Mouse (Mus musculus) stomach, embryonic 15.5 days (tissue): ENCODE data around the gene Vps45. TPM values are rescaled to one million over a fixed set of nuclear protein-coding genes. Genes with fewer than 3 reads are reported as not detected.
"Not testable (repeated sequence)": the region's sequence is repeated elsewhere in the genome, so short reads cannot be mapped to it uniquely, and the experiment has no call there.

Experiments used
- ATAC-seq: fragments of 200-750 bp; cut with Nextera tagmentation; 2 replicates; pipeline ENCODE4 v1.8.0; 2017; ENCODE audit warnings: low read depth, moderate number of reproducible peaks, moderate TSS enrichment; ENCODE audit not compliant: insufficient read depth, low FRiP score
- H3K27ac ChIP-seq: fragments of 300-500 bp; sonication (generic); 2 replicates; pipeline ENCODE4 v1.5.1; 2015; ENCODE audit warnings: mild to moderate bottlenecking, inconsistent platforms
- H3K27me3 ChIP-seq: fragments of 300-500 bp; sonication (generic); replicated peaks from 2 replicates; pipeline ENCODE4 v1.6.1; 2015; ENCODE audit warnings: inconsistent platforms
- H3K36me3 ChIP-seq: fragments of 300-500 bp; sonication (generic); 2 replicates; pipeline ENCODE4 v1.6.1; 2015; ENCODE audit warnings: inconsistent platforms
- H3K4me1 ChIP-seq: fragments of 300-500 bp; sonication (generic); 2 replicates; pipeline ENCODE4 v1.6.1; 2015; ENCODE audit warnings: inconsistent platforms
- H3K4me2 ChIP-seq: fragments of 300-500 bp; sonication (generic); 2 replicates; pipeline ENCODE4 v1.6.1; 2015; ENCODE audit warnings: mild to moderate bottlenecking, inconsistent platforms
- H3K4me3 ChIP-seq: fragments of 300-500 bp; sonication (generic); replicated peaks from 2 replicates; pipeline ENCODE4 v1.5.1; 2015; ENCODE audit warnings: inconsistent platforms
- H3K9ac ChIP-seq: fragments of 300-500 bp; sonication (generic); 2 replicates; pipeline ENCODE4 v1.6.1; 2015; ENCODE audit warnings: inconsistent platforms
- H3K9me3 ChIP-seq: fragments of 300-500 bp; sonication (generic); 2 replicates; pipeline ENCODE4 v1.6.1; 2016; ENCODE audit warnings: inconsistent platforms
- WGBS: fragments of 180-500 bp; shearing (Covaris S2); methylation state at CpG from one replicate; pipeline ENCODE4 v1.1.7; 2015; 5-methylcytosine and 5-hydroxymethylcytosine counted together
- polyA plus RNA-seq: library from polyadenylated mRNA; unstranded; fragments of >200 nt; fragmentation: Nextera tagmentation; extraction: Ambion mirVana; gene quantifications from 2 replicates; pipeline ENCODE4 v1.2.1, GENCODE M21; 2015

The Vps45 gene
- polyA plus RNA-seq, 1 experiment from 2014 or later: 33.9 TPM

DNA sequence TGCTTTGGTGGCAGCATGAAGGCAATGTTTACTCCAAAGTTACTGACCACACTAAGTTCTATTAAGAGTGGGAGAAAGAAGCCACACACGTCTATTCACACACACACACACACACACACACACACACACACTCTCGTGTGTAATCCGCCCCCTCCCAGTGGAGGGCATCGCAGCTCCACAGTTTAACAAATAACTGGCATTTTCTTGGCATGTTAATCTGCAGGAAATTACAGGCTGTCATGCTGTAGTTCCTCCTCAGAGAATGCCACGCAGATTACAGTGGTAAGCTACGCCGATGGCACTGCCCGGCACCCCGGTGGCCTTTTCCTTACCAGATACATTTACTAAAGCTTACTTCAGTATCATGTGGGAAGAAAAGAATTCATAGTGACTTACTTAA, 80.0 kb downstream of the Vps45 start:
- H3K27me3 ChIP-seq: peaks cover 9% of the 10 kb centered on the region; the same call in 1 of the 2 replicates
- ATAC-seq: no peak
- no peak overlapping the region for H3K27ac ChIP-seq
- H3K36me3 ChIP-seq: no peaks in the 10 kb centered on the region
- no peak overlapping the region for H3K9ac ChIP-seq
- no peak overlapping the region for H3K4me2 ChIP-seq
- WGBS: 71% methylated on average over 9 of the region's 9 CpGs
- H3K4me1 ChIP-seq: 0 out of 2 replicates have a peak, but pooled peaks cover under 1% of the 10 kb centered on the region
- no peaks in the 10 kb centered on the region for H3K9me3 ChIP-seq
- H3K4me3 ChIP-seq: no peak overlapping the region

- 92% methylated on average over 7 of the region's 7 CpGs for WGBS
- not testable (repeated sequence) for H3K4me1 ChIP-seq, H3K9me3 ChIP-seq, H3K27me3 ChIP-seq, H3K9ac ChIP-seq, H3K27ac ChIP-seq, H3K4me3 ChIP-seq, H3K36me3 ChIP-seq, ATAC-seq, H3K4me2 ChIP-seq
Measured at GRCm38 (mm10) chr3:95977587-95977986, 80.7 kb downstream of the Vps45 start.

GRCm38 (mm10) chr3:95977079-95977478, 81.2 kb downstream of the Vps45 start:
- H3K27me3 ChIP-seq: peaks cover 9% of the 10 kb centered on the region; the same call in 1 of the 2 replicates
- H3K9me3 ChIP-seq: no peaks in the 10 kb centered on the region
- no peak for ATAC-seq
- WGBS: 53% methylated on average over 3 of the region's 3 CpGs
- H3K36me3 ChIP-seq: no peaks in the 10 kb centered on the region
- H3K9ac ChIP-seq: no peak overlapping the region
- H3K4me2 ChIP-seq: no peak overlapping the region
- H3K27ac ChIP-seq: no peak overlapping the region
- 0 out of 2 replicates have a peak, but pooled peaks cover 6% of the 10 kb centered on the region for H3K4me1 ChIP-seq
- no peak overlapping the region for H3K4me3 ChIP-seq

DNA sequence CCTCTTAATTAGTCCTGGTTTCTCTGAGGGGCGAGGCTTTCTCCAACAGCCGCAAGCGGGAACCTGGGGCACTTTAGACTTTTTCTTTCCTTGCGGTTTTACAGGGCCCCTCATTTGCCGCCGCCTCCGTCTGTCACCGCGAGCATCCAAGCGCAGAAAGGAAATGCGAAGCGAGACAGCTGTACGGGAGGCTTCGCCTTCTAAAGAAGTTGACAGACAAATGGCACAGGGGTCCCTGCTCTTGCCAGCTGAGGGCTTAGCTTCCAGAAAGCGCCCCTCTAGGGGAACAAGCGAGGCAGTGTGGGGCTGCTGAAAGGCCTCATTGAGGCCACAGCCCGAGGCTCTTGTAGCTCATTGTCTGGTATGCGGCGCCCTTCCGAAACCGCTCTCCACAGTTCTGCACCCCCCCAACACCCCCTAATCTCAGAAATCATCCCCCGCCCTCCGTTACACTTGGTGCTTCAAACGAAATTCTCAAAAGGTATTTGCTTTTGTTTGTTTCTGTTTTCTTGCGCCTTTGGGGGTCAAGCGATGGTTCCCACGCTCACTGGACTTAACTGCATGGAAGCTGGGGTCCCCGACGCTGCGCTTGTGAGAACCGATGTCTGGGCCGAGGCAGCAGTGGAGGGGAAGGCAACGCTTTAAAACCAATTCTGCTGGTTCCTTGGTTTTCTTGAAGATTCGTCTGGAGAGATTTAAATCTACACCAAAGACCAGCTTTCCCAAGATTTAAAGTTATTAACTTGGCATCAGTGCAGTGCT, 85.2 kb downstream of the Vps45 start:
- 10% methylated on average over 34 of the region's 34 CpGs for WGBS
- H3K9ac ChIP-seq: no peak overlapping the region
- no peak; the same call in 1 of the 2 replicates for ATAC-seq

DNA sequence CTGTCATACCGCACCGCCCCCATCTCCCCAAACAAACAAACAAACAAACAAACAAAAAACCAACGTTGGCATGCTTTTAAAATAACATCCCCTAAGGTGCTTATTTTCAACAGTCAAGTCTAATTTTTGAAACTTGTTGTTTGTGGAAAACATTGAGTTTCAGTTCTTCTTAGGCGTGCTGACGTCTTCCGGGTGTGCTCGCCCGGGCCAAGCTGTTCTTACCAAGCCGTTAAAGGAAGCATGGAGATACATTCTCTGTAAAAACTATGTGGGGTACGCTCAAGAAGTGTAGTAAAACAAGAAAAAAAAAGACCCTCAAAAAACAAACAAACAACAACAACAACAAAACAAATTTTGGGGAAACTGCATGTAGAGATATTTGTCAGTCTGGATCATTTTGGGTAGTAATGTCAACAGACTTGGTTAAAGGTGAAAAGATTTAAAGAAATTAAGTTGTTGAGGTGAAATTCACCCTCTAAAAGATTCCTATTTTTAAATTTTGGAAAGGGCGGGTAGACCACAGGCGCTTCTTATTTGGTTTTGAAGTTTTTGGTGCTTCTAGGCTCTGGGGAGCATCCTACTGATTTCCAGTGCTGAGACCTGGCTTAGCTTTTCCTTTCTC, 85.9 kb downstream of the Vps45 start:
- no peak for ATAC-seq
- H3K4me3 ChIP-seq: peak overlapping the region; percentile 24
- no peak overlapping the region for H3K27ac ChIP-seq
- H3K4me2 ChIP-seq: peak overlapping the region; percentile 56
- 0 out of 2 replicates have a peak, but pooled peaks cover 6% of the 10 kb centered on the region for H3K4me1 ChIP-seq
- 73% methylated on average over 12 of the region's 12 CpGs for WGBS
- H3K9ac ChIP-seq: no peak overlapping the region
- no peaks in the 10 kb centered on the region for H3K36me3 ChIP-seq
- H3K27me3 ChIP-seq: peaks cover 9% of the 10 kb centered on the region; the same call in 1 of the 2 replicates
- no peaks in the 10 kb centered on the region for H3K9me3 ChIP-seq

More for the DNA sequence above, 85.2 kb downstream of the Vps45 start:
- Histone ChIP-seq H3K4me2 (peak overlapping the region; percentile 56), H3K4me3 (peak overlapping the region; percentile 24), H3K9me3 (no peaks in the 10 kb centered on the region), H3K27ac (no peak overlapping the region), H3K27me3 (peaks cover 9% of the 10 kb centered on the region; the same call in 1 of the 2 replicates), H3K36me3 (no peaks in the 10 kb centered on the region), H3K4me1 (0 out of 2 replicates have a peak, but pooled peaks cover 6% of the 10 kb centered on the region)

- not testable (repeated sequence) for ATAC-seq, H3K9ac ChIP-seq, H3K9me3 ChIP-seq, H3K4me3 ChIP-seq, H3K4me2 ChIP-seq, H3K4me1 ChIP-seq, H3K36me3 ChIP-seq, H3K27ac ChIP-seq, H3K27me3 ChIP-seq
- WGBS: 52% methylated on average over 7 of the region's 7 CpGs
Measured at GRCm38 (mm10) chr3:95970661-95971060, 87.6 kb downstream of the Vps45 start.

DNA sequence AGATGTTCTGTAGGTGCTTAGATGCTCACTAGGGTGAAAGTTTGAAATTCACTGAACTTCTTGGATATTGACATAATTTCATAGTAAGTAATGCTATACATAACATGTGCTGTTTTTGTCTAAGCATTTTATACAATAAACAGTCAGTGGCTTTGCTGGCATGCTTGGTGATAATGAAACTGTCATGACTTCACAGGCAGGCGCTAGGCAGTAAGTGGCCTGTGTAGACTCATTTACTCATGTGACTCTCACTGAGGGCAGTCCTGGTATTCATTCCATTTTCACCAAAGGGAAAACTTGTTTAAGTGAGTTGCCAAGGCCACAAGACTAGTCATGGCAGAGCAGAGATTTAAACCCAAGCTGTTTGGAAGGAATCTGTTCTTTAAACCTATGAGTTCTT, 89.0 kb downstream of the Vps45 start:
- 0 out of 2 replicates have a peak, but pooled peaks cover 9% of the 10 kb centered on the region for H3K4me1 ChIP-seq
- no peak overlapping the region for H3K4me3 ChIP-seq
- no peaks in the 10 kb centered on the region for H3K9me3 ChIP-seq
- 73% methylated on average over 1 of the region's 1 CpGs for WGBS
- H3K9ac ChIP-seq: no peak overlapping the region
- peaks cover 8% of the 10 kb centered on the region; the same call in 1 of the 2 replicates for H3K27me3 ChIP-seq
- no peak for ATAC-seq
- H3K36me3 ChIP-seq: no peaks in the 10 kb centered on the region
- H3K4me2 ChIP-seq: no peak overlapping the region
- no peak overlapping the region for H3K27ac ChIP-seq

DNA sequence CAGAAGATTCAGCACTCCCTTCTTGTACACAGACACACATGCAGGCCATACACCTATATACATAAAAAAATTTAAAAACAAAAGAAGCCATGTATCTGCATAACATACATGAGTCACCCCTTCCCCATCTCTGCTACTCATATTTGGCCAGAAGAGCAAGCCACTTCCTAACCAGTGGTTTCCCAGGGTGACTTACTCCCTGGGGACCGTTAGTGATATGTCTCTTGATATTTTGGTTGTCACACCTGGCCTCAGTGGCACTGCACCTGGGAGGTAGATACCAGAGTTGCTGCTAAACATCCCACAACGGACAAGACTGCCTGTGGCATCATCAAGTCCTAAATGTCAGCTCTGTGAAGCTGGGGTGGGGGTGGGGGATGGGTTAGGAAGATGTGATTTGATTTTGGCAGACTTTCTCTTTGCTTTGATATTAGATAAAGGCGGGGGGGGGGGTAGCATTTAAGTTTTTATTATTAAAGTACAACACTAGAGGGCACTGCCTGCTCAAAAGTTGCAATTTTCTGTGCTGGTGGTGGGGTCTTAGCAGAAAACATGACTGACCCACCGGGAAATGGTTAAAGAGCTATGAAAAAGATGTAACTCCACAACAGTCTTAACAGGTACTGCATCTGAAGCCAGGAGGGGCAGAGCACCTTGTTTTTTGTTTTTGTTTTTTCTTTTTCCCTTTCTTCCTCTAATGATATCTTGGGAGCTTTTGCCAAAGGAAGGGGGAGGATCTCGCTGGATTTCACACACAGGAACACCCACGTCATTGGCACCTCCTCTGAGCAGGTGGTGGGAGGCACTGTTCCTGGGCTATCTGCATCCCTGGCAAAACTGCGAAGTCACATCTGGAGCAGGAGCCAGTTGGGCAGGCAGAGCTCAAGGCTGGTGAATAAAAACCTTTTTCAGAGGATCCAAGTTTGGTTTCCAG, 92.5 kb downstream of the Vps45 start:
- WGBS: 6% methylated on average over 7 of the region's 7 CpGs

DNA sequence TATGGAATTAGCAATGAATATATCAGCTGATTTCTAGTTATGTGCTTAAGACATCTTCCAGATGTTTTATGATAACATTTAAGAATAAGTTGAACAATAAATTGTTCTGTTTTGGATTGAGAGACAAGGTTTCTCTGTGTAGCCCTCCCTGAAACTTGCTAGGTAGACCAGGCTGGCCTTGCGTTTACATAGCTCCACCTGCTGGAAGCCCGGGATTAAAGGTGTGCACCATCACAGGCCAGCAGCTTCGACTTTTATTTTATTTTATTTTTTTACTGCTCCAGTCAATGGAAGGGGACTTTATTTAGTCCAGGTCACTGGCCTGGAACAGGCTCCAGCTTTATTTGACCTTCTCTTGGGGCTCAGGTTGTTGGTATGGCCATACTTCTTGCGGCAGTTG, 94.6 kb downstream of the Vps45 start:
- Histone ChIP-seq H3K4me1 (0 out of 2 replicates have a peak, but pooled peaks cover 3% of the 10 kb centered on the region), H3K4me3 (no peak overlapping the region), H3K9me3 (no peaks in the 10 kb centered on the region), H3K27ac (no peak overlapping the region), H3K9ac (no peak overlapping the region), H3K36me3 (no peaks in the 10 kb centered on the region), H3K4me2 (no peak overlapping the region), H3K27me3 (no peaks in the 10 kb centered on the region)
- no peak for ATAC-seq
- 36% methylated on average over 4 of the region's 4 CpGs for WGBS

More for the DNA sequence above, 92.5 kb downstream of the Vps45 start:
- Histone ChIP-seq H3K9me3 (no peaks in the 10 kb centered on the region), H3K36me3 (no peaks in the 10 kb centered on the region), H3K4me3 (no peak overlapping the region), H3K9ac (no peak overlapping the region; the same call in 1 of the 2 replicates), H3K27me3 (no peaks in the 10 kb centered on the region), H3K4me2 (peak overlapping the region; percentile 40), H3K4me1 (0 out of 2 replicates have a peak, but pooled peaks cover 3% of the 10 kb centered on the region), H3K27ac (no peak overlapping the region)
- ATAC-seq: no peak

GRCm38 (mm10) chr3:95963230-95963629, 95.0 kb downstream of the Vps45 start:
- no peaks in the 10 kb centered on the region for H3K27me3 ChIP-seq
- no peak overlapping the region for H3K4me2 ChIP-seq
- no peak overlapping the region for H3K9ac ChIP-seq
- H3K9me3 ChIP-seq: no peaks in the 10 kb centered on the region
- H3K27ac ChIP-seq: no peak overlapping the region
- 51% methylated on average over 2 of the region's 2 CpGs for WGBS
- no peak overlapping the region for H3K4me3 ChIP-seq
- ATAC-seq: no peak
- H3K36me3 ChIP-seq: no peaks in the 10 kb centered on the region
- H3K4me1 ChIP-seq: 0 out of 2 replicates have a peak, but pooled peaks cover 3% of the 10 kb centered on the region

GRCm38 (mm10) chr3:95962182-95962581, 96.1 kb downstream of the Vps45 start:
- H3K4me1 ChIP-seq, H3K9me3 ChIP-seq, H3K27me3 ChIP-seq, ATAC-seq, H3K9ac ChIP-seq, H3K27ac ChIP-seq, H3K36me3 ChIP-seq, H3K4me2 ChIP-seq, H3K4me3 ChIP-seq: not testable (repeated sequence)
- 83% methylated on average over 8 of the region's 8 CpGs for WGBS
